13 mouse cellular contexts compared by ENCODE assay signal in the genomic region with DNA sequence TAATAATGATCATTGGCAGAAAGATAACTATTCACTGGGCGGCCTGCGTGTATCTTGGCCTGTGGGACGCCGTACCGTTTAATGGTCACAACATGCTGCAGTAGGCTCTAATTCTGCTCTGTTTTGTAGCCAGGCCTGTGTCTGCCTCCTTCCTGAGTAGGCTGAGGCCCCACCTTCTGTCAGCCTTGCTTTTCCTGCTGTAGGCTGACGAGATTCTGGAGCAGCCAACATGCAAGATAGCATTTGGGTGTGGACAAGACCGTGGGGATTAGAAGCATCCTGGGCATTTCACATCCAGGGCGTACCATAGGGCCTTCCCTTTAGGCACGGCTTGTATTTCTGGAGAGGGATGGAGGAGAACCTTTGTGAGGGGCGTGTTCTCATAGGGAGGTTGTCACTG. TPM values are rescaled to one million over a fixed set of nuclear protein-coding genes. Genes with fewer than 3 reads are reported as not detected.
A peak's percentile ranks its signal among the peaks of the same experiment; 100 is the strongest.
DNase-seq lines count a peak whose midpoint lies in the region; ATAC-seq lines count a peak whose summit lies in the region.
"Had no signal": no experiment of that assay in that cellular context is flagged by ENCODE, and none has a peak within 500 bp of the region (broad histone marks: within the 10 kb centered on the region; RNA-seq: fewer than 3 reads in every experiment).

No protein-coding gene starts in this region.

- H3K27ac ChIP-seq in lung, embryonic 15.5 days, result peak overlapping the region; percentile 69
- peak overlapping the region; percentile 47; the same call in 1 of the 2 replicates for H3K27ac ChIP-seq in kidney, embryonic 14.5 days (ENCODE audit: low read depth, low read length)
- H3K27ac ChIP-seq: embryonic facial prominence, embryonic 13.5 days; forebrain, embryonic 15.5 days; midbrain, embryonic 10.5 days had no signal

- no peaks in the 10 kb centered on the region for H3K27me3 ChIP-seq in lung, embryonic 15.5 days
- no peaks in the 10 kb centered on the region for H3K27me3 ChIP-seq in kidney, embryonic 14.5 days (ENCODE audit: control insufficient read depth, insufficient read depth, low read length)
- H3K27me3 ChIP-seq: embryonic facial prominence, embryonic 13.5 days; forebrain, embryonic 15.5 days had no signal

- WGBS in lung, embryonic 15.5 days, result 62% methylated on average over 10 of the region's 10 CpGs
- WGBS in kidney, embryonic 14.5 days, result 59% methylated on average over 10 of the region's 10 CpGs

- no peaks in the 10 kb centered on the region for H3K9me3 ChIP-seq in lung, embryonic 15.5 days
- no peaks in the 10 kb centered on the region for H3K9me3 ChIP-seq in kidney, embryonic 14.5 days (ENCODE audit: control insufficient read depth, low read length)
- H3K9me3 ChIP-seq: embryonic facial prominence, embryonic 13.5 days; forebrain, embryonic 15.5 days; midbrain, embryonic 10.5 days had no signal

- ATAC-seq in lung, embryonic 15.5 days (ENCODE audit: borderline replicate concordance, extremely low read depth, low FRiP score, low TSS enrichment), result no peak
- no peak for ATAC-seq in kidney, embryonic 14.5 days (ENCODE audit: low FRiP score, low TSS enrichment)
- ATAC-seq in cerebellum, adult (ENCODE audit: insufficient number of reproducible peaks, low FRiP score, low TSS enrichment), result no peak
- ATAC-seq: forebrain, embryonic 15.5 days had no signal

- H3K4me1 ChIP-seq in lung, embryonic 15.5 days, result peaks cover 10% of the 10 kb centered on the region
- 0 out of 2 replicates have a peak, but pooled peaks cover 7% of the 10 kb centered on the region for H3K4me1 ChIP-seq in kidney, embryonic 14.5 days (ENCODE audit: control insufficient read depth, insufficient read depth, low read length)

- no peaks in the 10 kb centered on the region for H3K36me3 ChIP-seq in lung, embryonic 15.5 days
- no peaks in the 10 kb centered on the region for H3K36me3 ChIP-seq in kidney, embryonic 14.5 days (ENCODE audit: control insufficient read depth, insufficient read depth, low read length)
- H3K36me3 ChIP-seq: embryonic facial prominence, embryonic 13.5 days; forebrain, embryonic 15.5 days; midbrain, embryonic 10.5 days had no signal

- no peak overlapping the region for H3K4me2 ChIP-seq in lung, embryonic 15.5 days
- no peak overlapping the region for H3K4me2 ChIP-seq in kidney, embryonic 14.5 days (replicated peaks; ENCODE audit: low read depth, low read length)
- H3K4me2 ChIP-seq: embryonic facial prominence, embryonic 13.5 days; forebrain, embryonic 15.5 days had no signal

- H3K9ac ChIP-seq in lung, embryonic 15.5 days, result no peak overlapping the region
- H3K9ac ChIP-seq in kidney, embryonic 14.5 days (ENCODE audit: low read depth, low read length), result no peak overlapping the region
- H3K9ac ChIP-seq: forebrain, embryonic 15.5 days had no signal

- DNase-seq in cerebellum, adult 9-10 months, result peak; percentile 3
- no peak for DNase-seq in cerebellum, adult 9-11 months
- DNase-seq in lung, postnatal 25 days (ENCODE audit: low spot score), result no peak
- DNase-seq in lung, postnatal 36 days, result peak; percentile 70
- no peak for DNase-seq in layer of hippocampus, adult 9-10 months (ENCODE audit: low spot score)
- DNase-seq: adrenal gland, adult 2 months; cerebellum, adult 11-12 months had no signal

- no peak overlapping the region for H3K4me3 ChIP-seq in lung, embryonic 15.5 days
- no peak overlapping the region for H3K4me3 ChIP-seq in kidney, embryonic 14.5 days (ENCODE audit: low read length)
- H3K4me3 ChIP-seq: embryonic facial prominence, embryonic 13.5 days; forebrain, embryonic 15.5 days; midbrain, embryonic 10.5 days had no signal

RNA-seq across cellular contexts. Expression of a gene that starts 3.3 kb away (rescaled TPM):
- 122 and 130 TPM in 2 replicates for polyA plus RNA-seq in lung, embryonic 15.5 days (2015; fragmentation: Nextera tagmentation; extraction: Ambion mirVana)
- 134 and 200 TPM in 2 replicates for polyA plus RNA-seq in kidney, embryonic 14.5 days (2014; fragmentation: Nextera tagmentation; extraction: Ambion mirVana)

RNA-seq across cellular contexts. Expression of a gene that starts 8.0 kb away (rescaled TPM):
- polyA plus RNA-seq in lung, embryonic 15.5 days (2015; fragmentation: Nextera tagmentation; extraction: Ambion mirVana), result 62.3 and 65.4 TPM in 2 replicates
- polyA plus RNA-seq in kidney, embryonic 14.5 days (2014; fragmentation: Nextera tagmentation; extraction: Ambion mirVana), result 55.1 and 64.1 TPM in 2 replicates

RNA-seq across cellular contexts. Expression of a gene that starts 16.3 kb away (rescaled TPM):
- 7.2 and 7.9 TPM in 2 replicates for polyA plus RNA-seq in lung, embryonic 15.5 days (2015; fragmentation: Nextera tagmentation; extraction: Ambion mirVana)
- 2.8 and 3.6 TPM in 2 replicates for polyA plus RNA-seq in kidney, embryonic 14.5 days (2014; fragmentation: Nextera tagmentation; extraction: Ambion mirVana)

RNA-seq across cellular contexts. Expression of a gene that starts 16.7 kb away (rescaled TPM):
- 282 and 311 TPM in 2 replicates for polyA plus RNA-seq in lung, embryonic 15.5 days (2015; fragmentation: Nextera tagmentation; extraction: Ambion mirVana)
- 321 and 407 TPM in 2 replicates for polyA plus RNA-seq in kidney, embryonic 14.5 days (2014; fragmentation: Nextera tagmentation; extraction: Ambion mirVana)

RNA-seq across cellular contexts. Expression of a gene that starts 18.5 kb away (rescaled TPM):
- polyA plus RNA-seq in lung, embryonic 15.5 days (2015; fragmentation: Nextera tagmentation; extraction: Ambion mirVana), result 89.7 and 94.5 TPM in 2 replicates
- 45.4 and 58.8 TPM in 2 replicates for polyA plus RNA-seq in kidney, embryonic 14.5 days (2014; fragmentation: Nextera tagmentation; extraction: Ambion mirVana)

Comparison
In these comparisons a context has a peak if more than half of its experiments do, and no peak if none do; other contexts are left out.
1. DNase-seq: peak in cerebellum, adult 9-10 months (single experiment) and lung, postnatal 36 days (single experiment); none in cerebellum, adult 9-11 months (single experiment), lung, postnatal 25 days (single experiment) and layer of hippocampus, adult 9-10 months (single experiment).